Mouse (Mus musculus) small intestine, adult 2 months (tissue): ENCODE results near the gene Pde3a.

Experiments
- CTCF ChIP-seq: fragments of 200-500 bp; IDR thresholded peaks from 2 replicates; pipeline ENCODE4 v1.5.1; 2012; ENCODE audit warnings: low read depth, mild to moderate bottlenecking, control low read depth, inconsistent platforms, low read length, moderate library complexity, mixed read lengths; ENCODE audit not compliant: insufficient replicate concordance, insufficient read length; ENCODE audit errors: extremely low read depth
- POLR2A ChIP-seq: fragments of 200-500 bp; IDR thresholded peaks from 2 replicates; pipeline ENCODE4 v1.6.1; 2012; ENCODE audit warnings: low read depth, mild to moderate bottlenecking, control low read depth, inconsistent platforms, low read length, moderate library complexity

DNA sequence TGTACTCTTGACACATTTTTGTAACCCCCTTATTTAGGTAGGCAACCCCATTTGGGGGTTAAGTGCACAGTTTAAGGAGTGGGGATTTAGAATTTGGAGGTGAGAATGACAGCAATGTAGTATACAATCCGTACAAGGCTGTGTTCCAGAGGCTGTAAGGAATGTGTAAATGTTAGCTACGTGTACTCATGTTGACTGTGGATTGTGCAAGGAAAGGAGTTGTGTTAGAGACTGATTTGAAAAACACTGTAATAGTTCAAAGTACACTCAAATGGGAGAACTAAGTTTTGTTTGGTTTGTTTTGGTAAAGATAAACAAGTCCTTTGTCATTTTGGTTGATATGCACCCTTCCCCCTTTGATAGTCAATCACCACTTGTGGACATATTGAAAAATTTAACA lies 273.5 kb downstream of the Pde3a start:
- TF ChIP-seq POLR2A (no peak), CTCF (no peak)
